Mouse (Mus musculus) neutrophil, adult 65 days (primary cell): ENCODE measurements around the gene Tspan8. TPM values are rescaled to one million over a fixed set of nuclear protein-coding genes. Genes with fewer than 3 reads are reported as not detected.

ENCODE experiments used
- total RNA-seq: library from RNA; stranded (reverse); gene quantifications from 2 replicates; pipeline ENCODE4 v1.2.4, GENCODE M21; 2023

Gene Tspan8
- total RNA-seq = 0.43 TPM in 1 of 2 replicates, not detected in the other

DNA sequence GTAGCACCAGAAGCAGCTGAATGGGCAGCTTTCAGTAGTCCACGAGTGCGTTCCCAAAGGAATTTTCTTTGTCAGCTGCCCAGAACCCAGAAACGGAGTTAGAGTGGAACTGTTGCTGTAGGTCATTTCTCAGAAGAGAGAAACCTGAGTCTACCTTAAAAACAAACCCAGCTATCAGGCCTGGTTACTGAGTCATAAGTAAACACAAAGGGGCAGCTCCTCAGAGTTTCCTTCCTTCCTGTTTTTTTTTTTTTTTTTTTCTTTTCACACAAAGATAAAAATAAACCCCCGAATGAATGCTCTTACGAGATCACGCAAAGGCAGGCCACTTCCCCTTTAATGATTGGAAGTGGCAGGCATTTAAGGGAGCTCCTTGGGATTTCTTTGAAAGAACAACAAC lies at the start of gene Tspan8:
Gene Tspan8 (plus strand): TSS at position 322 of the 400 bp plus-strand sequence.

Other genes with a start within 250 kb of the Tspan8 start
- gene A930009A15Rik, start 246.8 kb upstream of the Tspan8 start, total RNA-seq = not detected in 2 replicates
- gene Lgr5, start 229.1 kb upstream of the Tspan8 start, total RNA-seq = 0.27 TPM in 1 of 2 replicates, not detected in the other
- 2.4 and 4.3 TPM in 2 replicates for gene Ptprr, start 201.4 kb downstream of the Tspan8 start, total RNA-seq